Mouse (Mus musculus): ENCODE results near the gene Rnpepl1.

DNA sequence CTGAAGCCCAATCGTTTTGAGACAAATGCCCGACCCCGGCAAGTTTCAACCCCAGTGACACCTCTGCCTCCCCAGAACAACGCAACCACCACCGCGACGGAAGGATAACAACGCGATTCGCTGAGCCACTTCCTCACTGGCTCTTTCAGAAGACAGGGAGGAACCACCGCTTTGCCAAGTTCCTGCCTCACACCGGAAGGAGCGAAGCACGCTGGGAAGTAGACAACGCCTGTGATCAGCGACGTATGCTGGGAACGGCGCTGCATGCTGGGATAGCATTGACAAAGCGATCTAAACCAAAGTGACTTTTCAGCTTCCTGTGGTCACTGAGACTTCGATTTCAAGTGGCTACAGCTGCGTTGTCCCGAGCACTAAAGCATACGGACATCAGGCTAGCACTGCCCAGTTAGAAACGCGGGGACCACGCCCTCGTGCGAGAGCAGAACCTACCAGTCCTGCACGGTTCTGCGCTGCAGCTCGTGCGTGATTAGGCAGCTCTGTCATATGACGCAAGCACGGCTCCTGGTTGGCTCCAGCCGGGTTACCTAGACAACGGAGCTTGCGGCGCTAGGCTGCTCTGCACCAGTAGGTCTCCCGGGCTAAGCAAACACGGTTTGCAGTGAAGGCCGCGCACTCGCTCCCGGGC lies 23.7 kb downstream of the Rnpepl1 start, which contains the start of gene Capn10:
- TF ChIP-seq CTCF (IDR thresholded peaks at IDR 0.05; ENCODE audit: control insufficient read depth, insufficient read depth, low read length) (peak; percentile 13; the same call in 1 of the 2 replicates), POLR2A (IDR thresholded peaks at IDR 0.05; ENCODE audit: borderline replicate concordance, control insufficient read depth, low read depth, low read length) (peak; percentile 84)

Measured in bone marrow, adult 2 months (tissue).